Mouse (Mus musculus) small intestine, adult 2 months (tissue): ENCODE results near the gene Ugt1a1.

Source experiments
- CTCF ChIP-seq: fragments of 200-500 bp; IDR thresholded peaks from 2 replicates; pipeline ENCODE4 v1.5.1; 2012; ENCODE audit warnings: low read depth, mild to moderate bottlenecking, control low read depth, inconsistent platforms, low read length, moderate library complexity, mixed read lengths; ENCODE audit not compliant: insufficient replicate concordance, insufficient read length; ENCODE audit errors: extremely low read depth
- POLR2A ChIP-seq: fragments of 200-500 bp; IDR thresholded peaks from 2 replicates; pipeline ENCODE4 v1.6.1; 2012; ENCODE audit warnings: low read depth, mild to moderate bottlenecking, control low read depth, inconsistent platforms, low read length, moderate library complexity

DNA sequence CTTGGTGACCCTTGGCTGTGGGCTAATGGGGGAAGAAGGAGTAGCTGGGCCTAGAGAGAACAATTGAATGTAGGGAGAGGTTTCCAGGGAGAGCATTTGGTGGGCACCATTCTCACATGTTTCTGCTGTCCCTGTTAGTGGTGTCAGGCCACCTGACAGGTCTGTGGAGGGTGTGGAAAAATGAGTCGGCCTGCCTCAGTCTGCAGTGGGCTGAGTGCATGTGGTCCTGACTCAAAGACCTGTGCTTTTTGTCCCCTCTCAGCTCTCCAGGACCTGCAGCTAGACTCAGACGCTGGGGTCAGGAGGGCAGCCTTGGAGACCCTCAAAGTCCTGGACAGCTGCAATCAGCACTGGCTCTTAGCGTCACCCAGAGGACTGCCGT, 47.9 kb downstream of the Ugt1a1 start:
- no peak for TF ChIP-seq CTCF
- TF ChIP-seq POLR2A = no peak
